Comparison of ENCODE assay signal across 25 mouse cellular contexts in the genomic region with DNA sequence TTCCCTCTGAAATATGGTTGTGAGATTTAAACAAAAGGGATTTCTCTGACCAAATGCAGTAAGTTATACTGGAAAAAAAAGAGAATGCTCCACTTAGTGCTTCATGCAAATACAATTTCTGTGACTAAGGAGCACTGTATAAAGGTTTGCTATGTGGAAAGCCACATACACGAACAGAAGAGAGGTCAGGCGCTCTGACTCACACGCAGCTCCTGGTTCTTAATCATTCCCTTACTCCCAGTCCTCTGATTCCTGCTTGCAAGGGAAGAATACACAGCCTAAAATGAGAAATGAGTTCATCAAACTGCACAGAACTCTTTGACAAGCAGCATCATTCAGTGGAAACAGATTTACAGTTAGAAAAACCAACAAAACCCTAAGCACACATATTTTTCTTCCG.
DNase-seq lines count a peak whose midpoint lies in the region; ATAC-seq and TF ChIP-seq lines count a peak whose summit lies in the region.
"Had no signal": no experiment of that assay in that cellular context is flagged by ENCODE, and none has a peak within 500 bp of the region (broad histone marks: within the 10 kb centered on the region; RNA-seq: fewer than 3 reads in every experiment).

No protein-coding gene starts in this region.

- H3K27ac ChIP-seq in embryonic facial prominence, embryonic 13.5 days = peak overlapping the region; percentile 68
- H3K27ac ChIP-seq: forebrain, embryonic 13.5 days; heart, embryonic 10.5 days; heart, embryonic 15.5 days; layer of hippocampus, adult 2 months; liver, embryonic 14.5 days; macrophage; midbrain, embryonic 13.5 days; stomach, embryonic 15.5 days had no signal

- H3K9me3 ChIP-seq in embryonic facial prominence, embryonic 13.5 days = no peaks in the 10 kb centered on the region
- H3K9me3 ChIP-seq: forebrain, embryonic 13.5 days; heart, embryonic 10.5 days; heart, embryonic 15.5 days; midbrain, embryonic 13.5 days; stomach, embryonic 15.5 days had no signal

- H3K36me3 ChIP-seq in C2C12 (ENCODE audit: control insufficient read depth, insufficient read depth) = no peaks in the 10 kb centered on the region
- H3K36me3 ChIP-seq in embryonic facial prominence, embryonic 13.5 days = no peaks in the 10 kb centered on the region
- H3K36me3 ChIP-seq: heart, embryonic 10.5 days; heart, embryonic 15.5 days; midbrain, embryonic 13.5 days; stomach, embryonic 15.5 days had no signal

- H3K4me2 ChIP-seq in embryonic facial prominence, embryonic 13.5 days = no peak overlapping the region
- H3K4me2 ChIP-seq: forebrain, embryonic 13.5 days; heart, embryonic 15.5 days; midbrain, embryonic 13.5 days; stomach, embryonic 15.5 days had no signal

- peaks cover 6% of the 10 kb centered on the region; the same call in 1 of the 2 replicates for H3K4me1 ChIP-seq in embryonic facial prominence, embryonic 13.5 days
- H3K4me1 ChIP-seq: forebrain, embryonic 13.5 days; heart, embryonic 10.5 days; heart, embryonic 15.5 days; midbrain, embryonic 13.5 days; stomach, embryonic 15.5 days had no signal

- H3K27me3 ChIP-seq in C2C12 (ENCODE audit: control insufficient read depth, insufficient read depth, insufficient read length) = no peaks in the 10 kb centered on the region
- no peaks in the 10 kb centered on the region for H3K27me3 ChIP-seq in embryonic facial prominence, embryonic 13.5 days
- H3K27me3 ChIP-seq: forebrain, embryonic 13.5 days; heart, embryonic 15.5 days; midbrain, embryonic 13.5 days; stomach, embryonic 15.5 days had no signal

- no peak overlapping the region for H3K9ac ChIP-seq in embryonic facial prominence, embryonic 13.5 days
- H3K9ac ChIP-seq: forebrain, embryonic 13.5 days; heart, embryonic 15.5 days; liver, embryonic 14.5 days; midbrain, embryonic 13.5 days; stomach, embryonic 15.5 days had no signal

- TF ChIP-seq CTCF in C2C12 (IDR thresholded peaks at IDR 0.05; ENCODE audit: control insufficient read depth, insufficient read depth, insufficient read length) = no peak

- H3K4me3 ChIP-seq in C2C12 (ENCODE audit: insufficient read depth, poor library complexity, severe bottlenecking) = no peak overlapping the region
- no peak overlapping the region for H3K4me3 ChIP-seq in embryonic facial prominence, embryonic 13.5 days
- H3K4me3 ChIP-seq: forebrain, embryonic 13.5 days; heart, embryonic 10.5 days; heart, embryonic 15.5 days; layer of hippocampus, adult 2 months; midbrain, embryonic 13.5 days; stomach, embryonic 15.5 days had no signal

- whole genome bisulfite sequencing in embryonic facial prominence, embryonic 13.5 days = 40% methylated on average over 4 of the region's 4 CpGs

- no peaks in the 10 kb centered on the region for H3K79me2 ChIP-seq in C2C12 (ENCODE audit: control insufficient read depth, insufficient read depth)

- intact Hi-C loops in gastrocnemius, postnatal 36 days (cut with DNase I) = no loop called here

- DNase-seq in 3134 (ENCODE audit: extremely low read depth, insufficient read length, low spot score) = peak; percentile 50
- peak; percentile 6 for DNase-seq in adrenal gland, postnatal 25 days
- no peak for DNase-seq in embryo, embryonic 10 days (ENCODE audit: low spot score)
- DNase-seq in gastrocnemius, postnatal 36 days = no peak
- no peak for DNase-seq in B cell, adult 2 months
- DNase-seq: cerebellum, adult 11-12 months; cerebellum, postnatal 10 days; gastrocnemius, postnatal 10 days; kidney, adult 18-20 months; kidney, postnatal 36 days; liver; lung, adult 2 months; lung, postnatal 10 days had no signal

- ATAC-seq in embryonic facial prominence, embryonic 13.5 days (ENCODE audit: insufficient number of reproducible peaks, insufficient read depth, low FRiP score, low TSS enrichment, low read depth) = no peak
- ATAC-seq: activated CD4-positive, CD25-positive, alpha-beta regulatory T cell, adult 4 months; forebrain, embryonic 13.5 days; hindbrain, embryonic 16.5 days; midbrain, embryonic 13.5 days had no signal

- no peaks in the 10 kb centered on the region for H3K79me3 ChIP-seq in C2C12 (ENCODE audit: low read depth)

- H3ac ChIP-seq in C2C12 (ENCODE audit: control insufficient read depth, insufficient read length, low read depth) = no peak overlapping the region

TF ChIP-seq in C2C12, 6 proteins besides CTCF, POLR2A, EP300 and RAD21:
- TF ChIP-seq MYOG (IDR thresholded peaks at IDR 0.05; ENCODE audit: control insufficient read depth, extremely low read depth, insufficient read length) (no peak), FOSL1 (IDR thresholded peaks at IDR 0.05; ENCODE audit: insufficient read depth, low read length, poor library complexity, severe bottlenecking) (peak; percentile 77), CEBPB (IDR thresholded peaks at IDR 0.05; ENCODE audit: low read depth) (no peak)

Comparison
In these comparisons a context has a peak if more than half of its experiments do, and no peak if none do; other contexts are left out.
1. DNase-seq: peak in 3134 (single experiment) and adrenal gland, postnatal 25 days (single experiment); none in embryo, embryonic 10 days (single experiment), gastrocnemius, postnatal 36 days (0 of 2) and B cell, adult 2 months (0 of 2).